Mouse (Mus musculus) lung, postnatal 0 days (tissue): ENCODE measurements at regions not wholly inside any gene's neighbourhood (a gene's known extent, or its start where the extent isn't known, plus 50 kb on each side); places are given as distances from the start of the nearest gene placed in this dataset.
A peak's percentile ranks its signal among the peaks of the same experiment; 100 is the strongest.

Source experiments
- ATAC-seq: fragments of 200-750 bp; cut with Nextera tagmentation; 2 replicates; pipeline ENCODE4 v1.8.0; 2017; ENCODE audit warnings: moderate library complexity
- DNase-seq: peaks from one replicate; pipeline ENCODE4 v3.0.0-alpha.2; 2016; ENCODE audit warnings: low spot score
- H3K27ac ChIP-seq: fragments of 300-500 bp; sonication (generic); 2 replicates; pipeline ENCODE4 v1.5.1; 2014; ENCODE audit warnings: antibody characterized with exemption, mild to moderate bottlenecking, low read length, mixed read lengths
- H3K27me3 ChIP-seq: fragments of 300-500 bp; sonication (generic); replicated peaks from 2 replicates; pipeline ENCODE4 v1.6.1; 2014; ENCODE audit warnings: low read length, mixed read lengths; ENCODE audit not compliant: insufficient read depth
- H3K36me3 ChIP-seq: fragments of 300-500 bp; sonication (generic); 2 replicates; pipeline ENCODE4 v1.6.1; 2014; ENCODE audit warnings: low read length, mixed read lengths; ENCODE audit not compliant: insufficient read depth
- H3K4me1 ChIP-seq: fragments of 300-500 bp; sonication (generic); 2 replicates; pipeline ENCODE4 v1.6.1; 2014; ENCODE audit warnings: antibody characterized with exemption, low read depth, low read length, mixed read lengths; ENCODE audit not compliant: insufficient read depth
- H3K4me2 ChIP-seq: fragments of 300-500 bp; sonication (generic); replicated peaks from 2 replicates; pipeline ENCODE4 v1.6.1; 2014; ENCODE audit warnings: low read depth, mild to moderate bottlenecking, low read length, moderate library complexity, mixed read lengths
- H3K4me3 ChIP-seq: fragments of 300-500 bp; sonication (generic); 2 replicates; pipeline ENCODE4 v1.5.1; 2014; ENCODE audit warnings: low read depth, low read length
- H3K9ac ChIP-seq: fragments of 300-500 bp; sonication (generic); replicated peaks from 2 replicates; pipeline ENCODE4 v1.6.1; 2014; ENCODE audit warnings: low read depth, mild to moderate bottlenecking
- H3K9me3 ChIP-seq: fragments of 300-500 bp; sonication (generic); 2 replicates; pipeline ENCODE4 v1.6.1; 2016; ENCODE audit warnings: low read length, mixed read lengths
- CTCF ChIP-seq: IDR thresholded peaks from 2 replicates; pipeline ENCODE4 v1.5.1; 2016; ENCODE audit warnings: antibody characterized with exemption, mild to moderate bottlenecking
- EP300 ChIP-seq: IDR thresholded peaks from 2 replicates; pipeline ENCODE4 v1.6.1; 2016; ENCODE audit warnings: antibody characterized with exemption, mild to moderate bottlenecking, control low read depth
- WGBS: fragments of 180-500 bp; shearing (Covaris S2); extraction: QIAGEN DNeasy Blood & Tissue Kit; methylation state at CpG from one replicate; pipeline ENCODE4 v1.1.7; 2014; 5-methylcytosine and 5-hydroxymethylcytosine counted together

DNA sequence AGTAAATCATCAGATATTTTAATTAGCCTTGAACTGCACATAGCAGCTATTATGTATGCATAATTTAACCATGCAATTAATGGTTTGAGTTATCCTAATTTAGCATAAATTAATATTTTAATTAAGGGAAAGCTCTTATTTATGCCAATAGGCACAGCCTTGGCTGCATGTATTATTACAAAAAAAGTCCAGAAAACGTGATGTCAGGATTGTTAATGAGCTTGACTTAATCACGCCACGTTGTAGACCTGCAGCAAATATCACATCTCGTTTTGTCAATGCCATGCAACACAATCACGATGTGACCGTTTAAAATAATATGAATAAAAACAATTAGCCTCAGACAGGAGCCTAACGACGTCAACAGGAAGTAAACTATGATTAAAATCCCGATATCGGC, 189.9 kb downstream of the Plk2 start:
- Histone ChIP-seq H3K4me2 (no peak overlapping the region), H3K4me1 (no peaks in the 10 kb centered on the region; the same call in 1 of the 2 replicates), H3K36me3 (no peaks in the 10 kb centered on the region), H3K9ac (no peak overlapping the region), H3K9me3 (no peaks in the 10 kb centered on the region), H3K27ac (no peak overlapping the region), H3K27me3 (no peaks in the 10 kb centered on the region), H3K4me3 (no peak overlapping the region)
- 77% methylated on average over 10 of the region's 10 CpGs for WGBS
- no peak for ATAC-seq
- TF ChIP-seq CTCF (no peak), EP300 (no peak)
- DNase-seq, result no peak

- H3K4me2 ChIP-seq, result no peak overlapping the region
- H3K4me3 ChIP-seq, result no peak overlapping the region
- ATAC-seq, result no peak
- H3K36me3 ChIP-seq, result no peaks in the 10 kb centered on the region
- H3K9ac ChIP-seq, result no peak overlapping the region
- TF ChIP-seq CTCF (no peak), EP300 (no peak)
- WGBS, result 83% methylated on average over 3 of the region's 3 CpGs
- H3K27me3 ChIP-seq, result no peaks in the 10 kb centered on the region
- H3K4me1 ChIP-seq, result peaks cover 2% of the 10 kb centered on the region; the same call in 1 of the 2 replicates
- no peak overlapping the region for H3K27ac ChIP-seq
- DNase-seq, result no peak
- no peaks in the 10 kb centered on the region for H3K9me3 ChIP-seq
Observed at GRCm38 (mm10) chr13:110594630-110595029, 199.8 kb downstream of the Plk2 start.

DNA sequence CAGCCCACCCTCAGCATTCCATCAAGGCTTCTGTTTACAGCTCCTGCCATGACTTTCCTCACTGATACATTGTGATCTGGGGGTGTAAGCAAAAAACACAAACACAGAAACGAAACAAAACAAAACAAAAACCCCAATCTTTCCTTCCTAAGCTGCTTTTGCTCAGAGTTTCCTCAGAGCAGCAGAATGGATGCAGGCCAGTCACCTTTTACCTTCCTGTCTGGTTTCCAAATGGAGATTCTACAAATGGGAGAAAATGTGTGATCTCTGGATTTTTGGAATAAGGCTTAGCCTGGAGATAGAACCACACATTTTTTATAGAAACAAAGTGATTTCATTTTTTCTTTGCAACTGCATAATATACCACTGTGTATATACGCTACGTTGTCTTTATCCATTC, 204.8 kb downstream of the Plk2 start:
- H3K4me3 ChIP-seq, result no peak overlapping the region
- no peak overlapping the region for H3K4me2 ChIP-seq
- H3K27me3 ChIP-seq, result no peaks in the 10 kb centered on the region
- H3K9me3 ChIP-seq, result no peaks in the 10 kb centered on the region
- no peak for DNase-seq
- WGBS, result 75% methylated on average over 3 of the region's 3 CpGs
- no peaks in the 10 kb centered on the region for H3K36me3 ChIP-seq
- H3K27ac ChIP-seq, result no peak overlapping the region
- ATAC-seq, result no peak
- TF ChIP-seq CTCF, result no peak
- no peak for TF ChIP-seq EP300
- no peak overlapping the region for H3K9ac ChIP-seq
- peaks cover 2% of the 10 kb centered on the region; the same call in 1 of the 2 replicates for H3K4me1 ChIP-seq

DNA sequence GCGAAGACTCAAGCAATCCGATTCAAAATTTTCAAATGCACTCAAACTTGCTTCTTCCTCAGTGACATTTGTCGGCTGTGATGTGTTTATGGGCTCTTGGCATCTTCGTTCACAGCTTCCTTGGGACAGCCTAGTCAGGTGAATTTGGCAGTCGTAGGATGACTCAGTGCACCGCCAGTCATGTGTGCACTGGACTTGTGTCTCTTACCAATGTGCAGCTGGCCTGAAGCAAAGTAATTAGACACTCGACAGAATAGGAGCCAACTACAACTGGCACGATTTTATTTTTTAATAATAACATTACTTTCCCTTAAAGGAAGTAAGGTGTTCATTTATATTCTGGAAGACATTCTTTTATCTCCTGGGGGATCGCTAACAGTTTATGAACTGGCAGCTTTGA, 205.5 kb downstream of the Plk2 start:
- Histone ChIP-seq H3K4me1 (peaks cover 2% of the 10 kb centered on the region; the same call in 1 of the 2 replicates), H3K27ac (no peak overlapping the region), H3K9me3 (no peaks in the 10 kb centered on the region), H3K27me3 (no peaks in the 10 kb centered on the region), H3K4me2 (no peak overlapping the region), H3K4me3 (no peak overlapping the region), H3K36me3 (no peaks in the 10 kb centered on the region), H3K9ac (no peak overlapping the region)
- no peak for TF ChIP-seq CTCF
- no peak for TF ChIP-seq EP300
- 76% methylated on average over 9 of the region's 9 CpGs for WGBS
- no peak for ATAC-seq
- no peak for DNase-seq

GRCm38 (mm10) chr13:110601352-110601751, 206.5 kb downstream of the Plk2 start:
- ATAC-seq (peak; percentile 63; the same call in 1 of the 2 replicates), DNase-seq (peak; percentile 68)
- Histone ChIP-seq H3K27me3 (no peaks in the 10 kb centered on the region), H3K27ac (no peak overlapping the region), H3K36me3 (no peaks in the 10 kb centered on the region), H3K4me2 (no peak overlapping the region), H3K4me3 (no peak overlapping the region), H3K9me3 (no peaks in the 10 kb centered on the region), H3K4me1 (peaks cover 2% of the 10 kb centered on the region; the same call in 1 of the 2 replicates), H3K9ac (no peak overlapping the region)
- WGBS, result 15% methylated on average over 5 of the region's 5 CpGs
- no peak for TF ChIP-seq CTCF
- no peak for TF ChIP-seq EP300

DNA sequence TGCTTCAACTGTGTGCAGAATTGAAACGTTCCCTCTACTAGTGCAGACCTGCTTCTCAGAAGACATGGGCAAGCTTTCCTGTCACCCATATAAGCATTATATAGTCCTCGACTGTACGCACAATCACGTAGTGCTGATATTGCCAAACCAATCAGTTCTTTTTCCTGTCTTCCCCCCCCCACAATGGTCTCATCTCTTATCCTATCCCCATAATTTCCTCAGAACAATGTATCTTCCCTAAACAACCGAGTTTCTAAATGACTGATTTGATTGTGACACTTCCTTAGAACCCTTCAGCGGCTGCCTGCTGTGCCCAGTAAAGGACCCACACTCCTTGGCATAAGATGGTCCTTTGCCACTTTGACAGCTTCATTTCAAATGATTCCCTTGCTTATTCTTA, 207.0 kb downstream of the Plk2 start:
- peaks cover 2% of the 10 kb centered on the region; the same call in 1 of the 2 replicates for H3K4me1 ChIP-seq
- H3K9me3 ChIP-seq, result no peaks in the 10 kb centered on the region
- no peak overlapping the region for H3K9ac ChIP-seq
- no peak overlapping the region for H3K4me3 ChIP-seq
- no peak overlapping the region for H3K4me2 ChIP-seq
- TF ChIP-seq EP300 (no peak), CTCF (no peak)
- 57% methylated on average over 6 of the region's 6 CpGs for whole genome bisulfite sequencing
- ATAC-seq, result peak; percentile 25; the same call in 1 of the 2 replicates
- peak; percentile 21 for DNase-seq
- no peak overlapping the region for H3K27ac ChIP-seq
- no peaks in the 10 kb centered on the region for H3K36me3 ChIP-seq
- no peaks in the 10 kb centered on the region for H3K27me3 ChIP-seq

DNA sequence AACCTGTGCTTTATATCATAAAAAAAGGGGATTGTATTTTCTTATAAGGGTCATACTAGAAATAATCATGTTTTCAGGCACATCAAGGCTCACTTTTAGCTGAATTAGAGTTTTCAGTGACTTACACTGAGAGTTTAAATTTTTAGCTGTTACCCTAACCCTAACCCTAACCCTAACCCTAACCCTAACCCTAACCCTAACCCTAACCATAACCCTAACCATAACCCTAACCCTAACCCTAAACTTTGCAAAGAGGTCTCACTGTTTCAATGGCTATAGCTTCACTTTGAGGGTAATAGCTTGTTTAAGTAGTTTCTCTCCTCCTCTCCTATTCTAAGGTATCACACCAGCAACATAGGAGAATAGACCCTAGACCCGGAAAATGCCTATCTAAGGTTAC, 208.0 kb downstream of the Plk2 start:
- Histone ChIP-seq H3K9ac (no peak overlapping the region), H3K9me3 (no peaks in the 10 kb centered on the region), H3K27ac (no peak overlapping the region), H3K4me3 (no peak overlapping the region), H3K4me1 (peaks cover 2% of the 10 kb centered on the region; the same call in 1 of the 2 replicates), H3K27me3 (no peaks in the 10 kb centered on the region), H3K36me3 (no peaks in the 10 kb centered on the region), H3K4me2 (no peak overlapping the region)
- no peak for ATAC-seq
- DNase-seq, result no peak
- TF ChIP-seq EP300 (no peak), CTCF (no peak)
- WGBS, result 100% methylated on average over 1 of the region's 1 CpGs
